8 mouse cellular contexts compared by ENCODE assay signal in the genomic region with DNA sequence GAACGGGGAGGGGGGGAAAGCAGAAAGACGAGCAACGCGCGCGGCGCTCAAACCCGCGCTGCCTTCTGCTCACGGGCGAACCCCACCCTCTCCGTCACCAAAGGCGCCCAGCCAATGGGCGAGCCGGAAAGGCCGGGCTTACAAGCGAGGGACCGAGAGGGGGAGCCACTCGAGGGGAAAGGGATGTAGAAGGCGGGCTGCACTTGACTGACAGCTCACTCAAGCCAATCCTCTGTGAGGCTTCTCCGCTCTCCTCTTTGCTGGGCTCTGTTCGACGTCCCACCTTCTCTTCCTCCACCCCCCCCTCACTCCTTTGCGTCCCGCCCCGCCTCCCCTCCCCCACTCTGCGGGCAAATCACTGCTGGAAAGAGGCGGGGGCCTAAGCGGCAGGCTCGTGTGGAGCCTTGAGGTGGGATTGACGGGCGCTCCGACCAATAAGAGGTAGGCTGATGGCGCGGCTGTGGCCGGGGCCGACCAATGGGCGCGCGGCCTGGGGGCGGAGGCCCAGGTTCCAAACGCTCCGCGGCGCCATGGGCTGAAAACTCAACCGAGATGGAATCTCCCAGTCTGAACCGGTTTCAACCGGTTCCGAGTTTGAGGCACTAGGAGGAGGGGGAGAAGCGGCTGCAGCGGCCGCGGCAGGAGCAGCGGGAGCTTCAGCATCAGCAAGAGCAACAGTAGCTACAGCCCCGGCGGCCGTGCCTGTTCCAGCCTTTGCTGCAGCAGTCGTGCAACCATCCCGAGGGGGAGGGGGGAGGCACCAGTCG. TPM values are rescaled to one million over a fixed set of nuclear protein-coding genes. Genes with fewer than 3 reads are reported as not detected.
DNase-seq lines count a peak whose midpoint lies in the region; ATAC-seq and TF ChIP-seq lines count a peak whose summit lies in the region.

Gene Xpo1 (plus strand): TSS at position 615 of the 767 bp plus-strand sequence.

- peak within 1 kb of the TSS; percentile 99 for H3K4me3 ChIP-seq in embryonic facial prominence, embryonic 14.5 days (ENCODE audit: low read depth, low read length)
- peak within 1 kb of the TSS; percentile 95 for H3K4me3 ChIP-seq in heart, adult 2 months
- peak within 1 kb of the TSS; percentile 67 for H3K4me3 ChIP-seq in limb, embryonic 13.5 days
- peak within 1 kb of the TSS; percentile 82 for H3K4me3 ChIP-seq in midbrain, embryonic 16.5 days (ENCODE audit: low read depth, low read length)

- WGBS in embryonic facial prominence, embryonic 14.5 days, result 0% methylated on average over 44 of the region's 60 CpGs
- under 1% methylated on average over 57 of the region's 60 CpGs for WGBS in heart, adult 2 months
- WGBS in limb, embryonic 13.5 days, result under 1% methylated on average over 58 of the region's 60 CpGs
- under 1% methylated on average over 55 of the region's 60 CpGs for WGBS in midbrain, embryonic 16.5 days

- H3K9me3 ChIP-seq in embryonic facial prominence, embryonic 14.5 days (ENCODE audit: control insufficient read depth, low read length), result no peaks in the 10 kb centered on the region
- no peaks in the 10 kb centered on the region for H3K9me3 ChIP-seq in limb, embryonic 13.5 days
- no peaks in the 10 kb centered on the region for H3K9me3 ChIP-seq in midbrain, embryonic 16.5 days (replicated peaks; ENCODE audit: control insufficient read depth, low read length, poor library complexity, severe bottlenecking)

- DNase-seq in 3T3-L1 (ENCODE audit: low read depth, low spot score), result peak; percentile 99
- peak; percentile 98 for DNase-seq in adrenal gland, postnatal 4 days (ENCODE audit: low spot score in 2 of 2)
- peak; percentile 100 for DNase-seq in embryonic facial prominence, embryonic 14.5 days (ENCODE audit: low spot score)
- peak; percentile 99 to 100 for DNase-seq in heart, adult 2 months
- DNase-seq in kidney, adult 8-10 months, result peak; percentile 100
- peak; percentile 98 to 99 for DNase-seq in spleen, postnatal 10 days (ENCODE audit: low spot score in 2 of 2)

- TF ChIP-seq POLR2A in heart, adult 2 months (IDR thresholded peaks at IDR 0.05; ENCODE audit: insufficient read depth, low read depth, low read length), result peak; percentile 82

- H3K4me1 ChIP-seq in embryonic facial prominence, embryonic 14.5 days (ENCODE audit: control insufficient read depth, insufficient read depth, low read length), result peaks cover 16% of the 10 kb centered on the region; the same call in 1 of the 2 replicates
- H3K4me1 ChIP-seq in heart, adult 2 months (ENCODE audit: control insufficient read depth, insufficient read depth, low read length), result peaks cover 4% of the 10 kb centered on the region
- peaks cover 21% of the 10 kb centered on the region for H3K4me1 ChIP-seq in limb, embryonic 13.5 days
- H3K4me1 ChIP-seq in midbrain, embryonic 16.5 days (ENCODE audit: control insufficient read depth, insufficient read depth, low read length), result peaks cover 20% of the 10 kb centered on the region

- intact Hi-C loops in heart, adult 2 months (cut with DNase I), result loop anchor here (2.0 to 5.0 kb wide), 7 partner anchors 51 to 623 kb away; partner anchors contain the start of genes Ahsa2, Cct4, Fam161a and Usp34

- H3K4me2 ChIP-seq in embryonic facial prominence, embryonic 14.5 days (ENCODE audit: low read depth, low read length), result peak within 1 kb of the TSS; percentile 93
- H3K4me2 ChIP-seq in limb, embryonic 13.5 days (replicated peaks), result peak within 1 kb of the TSS; percentile 91
- peak within 1 kb of the TSS; percentile 92 for H3K4me2 ChIP-seq in midbrain, embryonic 16.5 days (ENCODE audit: low read length)

- peak; percentile 98 for ATAC-seq in embryonic facial prominence, embryonic 14.5 days (ENCODE audit: low read depth)
- ATAC-seq in limb, embryonic 13.5 days (ENCODE audit: low FRiP score, low read depth), result peak; percentile 98
- peak; percentile 99 for ATAC-seq in midbrain, embryonic 16.5 days

- TF ChIP-seq EP300 in heart, adult 2 months (IDR thresholded peaks at IDR 0.05; ENCODE audit: insufficient read depth, low read depth, low read length), result peak; percentile 49; the same call in 1 of the 2 replicates

- H3K79me2 ChIP-seq in heart, adult 2 months (replicated peaks; ENCODE audit: control insufficient read depth, insufficient read depth, low read length), result peaks cover under 1% of the 10 kb centered on the region

- TF ChIP-seq CTCF in heart, adult 2 months (IDR thresholded peaks at IDR 0.05), result peak; percentile 81

- peak within 1 kb of the TSS; percentile 100 for H3K27ac ChIP-seq in embryonic facial prominence, embryonic 14.5 days (replicated peaks; ENCODE audit: low read depth, low read length)
- H3K27ac ChIP-seq in heart, adult 2 months, result peak within 1 kb of the TSS; percentile 96
- peak within 1 kb of the TSS; percentile 100 for H3K27ac ChIP-seq in limb, embryonic 13.5 days
- peak within 1 kb of the TSS; percentile 100 for H3K27ac ChIP-seq in midbrain, embryonic 16.5 days (ENCODE audit: low read length)

- no peaks in the 10 kb centered on the region for H3K27me3 ChIP-seq in embryonic facial prominence, embryonic 14.5 days (replicated peaks; ENCODE audit: control insufficient read depth, insufficient read depth, low read length)
- no peaks in the 10 kb centered on the region for H3K27me3 ChIP-seq in heart, adult 2 months (ENCODE audit: control insufficient read depth, insufficient read depth, low read length)
- H3K27me3 ChIP-seq in limb, embryonic 13.5 days, result no peaks in the 10 kb centered on the region
- no peaks in the 10 kb centered on the region for H3K27me3 ChIP-seq in midbrain, embryonic 16.5 days (ENCODE audit: control insufficient read depth, insufficient read depth, low read depth, low read length)

- no peaks in the 10 kb centered on the region for H3K36me3 ChIP-seq in embryonic facial prominence, embryonic 14.5 days (ENCODE audit: control insufficient read depth, insufficient read depth, low read length)
- no peaks in the 10 kb centered on the region for H3K36me3 ChIP-seq in heart, adult 2 months (ENCODE audit: control insufficient read depth, insufficient read depth, low read length)
- no peaks in the 10 kb centered on the region; the same call in 1 of the 2 replicates for H3K36me3 ChIP-seq in limb, embryonic 13.5 days
- no peaks in the 10 kb centered on the region for H3K36me3 ChIP-seq in midbrain, embryonic 16.5 days (ENCODE audit: control insufficient read depth, insufficient read depth, low read length)

- peak within 1 kb of the TSS; percentile 100 for H3K9ac ChIP-seq in embryonic facial prominence, embryonic 14.5 days (ENCODE audit: low read depth, low read length)
- H3K9ac ChIP-seq in heart, adult 2 months (ENCODE audit: low read depth, low read length), result peak within 1 kb of the TSS; percentile 91
- H3K9ac ChIP-seq in limb, embryonic 13.5 days, result peak within 1 kb of the TSS; percentile 100
- peak within 1 kb of the TSS; percentile 97 for H3K9ac ChIP-seq in midbrain, embryonic 16.5 days (ENCODE audit: low read depth, low read length)

RNA-seq across cellular contexts. Expression of gene Xpo1, which starts in this region (rescaled TPM):
- 10 to 100 TPM; 80.7 to 96.7 TPM for total RNA-seq in adrenal gland, postnatal 4 days (2021)
- polyA plus RNA-seq in embryonic facial prominence, embryonic 14.5 days (2014; fragmentation: Nextera tagmentation; extraction: Ambion mirVana), result 102 and 118 TPM in 2 replicates
- 10 to 100 TPM; 31.8 to 36.2 TPM for total RNA-seq in heart, adult 2 months (2021)
- 4.1 and 9.8 TPM in 2 replicates for polyA plus RNA-seq in heart, adult 2 months (2012; rRNA removed)
- polyA plus RNA-seq in limb, embryonic 13.5 days (2015; fragmentation: Nextera tagmentation; extraction: Ambion mirVana), result 102 and 116 TPM in 2 replicates
- polyA plus RNA-seq in midbrain, embryonic 16.5 days (2015; fragmentation: Nextera tagmentation; extraction: Ambion mirVana), result 69.7 and 80.6 TPM in 2 replicates

Comparison
In these comparisons a context has a peak if more than half of its experiments do, and no peak if none do; other contexts are left out.
1. Peak in every context shown above with its lines: DNase-seq, ATAC-seq, H3K4me3 ChIP-seq and H3K27ac ChIP-seq.